Mouse (Mus musculus): ENCODE data around the gene Tspan7.
A peak's percentile ranks its signal among the peaks of the same experiment; 100 is the strongest.

Tspan7 gene

GRCm38 (mm10) chrX:10484872-10485569 lies at the start of gene Tspan7:
Gene Tspan7, plus strand, starts transcription at chrX:10485158.
- ATAC-seq (ENCODE audit: insufficient number of reproducible peaks, low FRiP score, low TSS enrichment) = peak; percentile 75

- ATAC-seq (ENCODE audit: insufficient number of reproducible peaks, low FRiP score, low TSS enrichment) = peak; percentile 93
Measured at GRCm38 (mm10) chrX:10449323-10449980, 35.5 kb upstream of the Tspan7 start.

- ATAC-seq (ENCODE audit: insufficient number of reproducible peaks, low FRiP score, low TSS enrichment) = peak; percentile 80
Measured at GRCm38 (mm10) chrX:10450143-10451060, 34.6 kb upstream of the Tspan7 start.

- no peak for ATAC-seq (ENCODE audit: insufficient number of reproducible peaks, low FRiP score, low TSS enrichment)
Measured at GRCm38 (mm10) chrX:10453798-10454197, 31.2 kb upstream of the Tspan7 start.

GRCm38 (mm10) chrX:10457256-10457655 lies 27.7 kb upstream of the Tspan7 start:
- no peak for ATAC-seq (ENCODE audit: insufficient number of reproducible peaks, low FRiP score, low TSS enrichment)

- ATAC-seq (ENCODE audit: insufficient number of reproducible peaks, low FRiP score, low TSS enrichment) = no peak
Measured at GRCm38 (mm10) chrX:10477088-10477487, 7.9 kb upstream of the Tspan7 start.

- ATAC-seq (ENCODE audit: insufficient number of reproducible peaks, low FRiP score, low TSS enrichment) = no peak
Measured at GRCm38 (mm10) chrX:10479031-10479886, 5.7 kb upstream of the Tspan7 start.

- no peak for ATAC-seq (ENCODE audit: insufficient number of reproducible peaks, low FRiP score, low TSS enrichment)
Measured at GRCm38 (mm10) chrX:10479943-10480342, 5.0 kb upstream of the Tspan7 start.

- peak; percentile 83 for ATAC-seq (ENCODE audit: insufficient number of reproducible peaks, low FRiP score, low TSS enrichment)
Measured at GRCm38 (mm10) chrX:10485664-10486211, 780 bp downstream of the Tspan7 start.

GRCm38 (mm10) chrX:10498580-10498979 lies 13.6 kb downstream of the Tspan7 start:
- ATAC-seq (ENCODE audit: insufficient number of reproducible peaks, low FRiP score, low TSS enrichment) = no peak

- ATAC-seq (ENCODE audit: insufficient number of reproducible peaks, low FRiP score, low TSS enrichment) = no peak
Measured at GRCm38 (mm10) chrX:10502616-10503015, 17.7 kb downstream of the Tspan7 start.

GRCm38 (mm10) chrX:10514417-10514816 lies 29.5 kb downstream of the Tspan7 start:
- ATAC-seq (ENCODE audit: insufficient number of reproducible peaks, low FRiP score, low TSS enrichment) = no peak

- no peak for ATAC-seq (ENCODE audit: insufficient number of reproducible peaks, low FRiP score, low TSS enrichment)
Measured at GRCm38 (mm10) chrX:10514971-10515370, 30.0 kb downstream of the Tspan7 start.

GRCm38 (mm10) chrX:10516448-10516847 lies 31.5 kb downstream of the Tspan7 start:
- no peak for ATAC-seq (ENCODE audit: insufficient number of reproducible peaks, low FRiP score, low TSS enrichment)

- no peak for ATAC-seq (ENCODE audit: insufficient number of reproducible peaks, low FRiP score, low TSS enrichment)
Measured at GRCm38 (mm10) chrX:10516925-10517324, 32.0 kb downstream of the Tspan7 start.

GRCm38 (mm10) chrX:10517756-10518155 lies 32.8 kb downstream of the Tspan7 start:
- no peak for ATAC-seq (ENCODE audit: insufficient number of reproducible peaks, low FRiP score, low TSS enrichment)

- no peak for ATAC-seq (ENCODE audit: insufficient number of reproducible peaks, low FRiP score, low TSS enrichment)
Measured at GRCm38 (mm10) chrX:10518510-10518909, 33.6 kb downstream of the Tspan7 start.

- no peak for ATAC-seq (ENCODE audit: insufficient number of reproducible peaks, low FRiP score, low TSS enrichment)
Measured at GRCm38 (mm10) chrX:10535450-10535849, 50.5 kb downstream of the Tspan7 start.

GRCm38 (mm10) chrX:10539009-10539408 lies 54.1 kb downstream of the Tspan7 start:
- ATAC-seq (ENCODE audit: insufficient number of reproducible peaks, low FRiP score, low TSS enrichment) = no peak
